Mouse (Mus musculus) liver, embryonic 14 days (tissue): ENCODE measurements around the gene Vpreb1. TPM values are rescaled to one million over a fixed set of nuclear protein-coding genes. Genes with fewer than 3 reads are reported as not detected.

Source experiments
- polyA plus RNA-seq: library from polyadenylated mRNA; depleted of rRNA; stranded (reverse); fragments of >200 nt; gene quantifications from 2 replicates; pipeline ENCODE4 v1.2.3, GENCODE M21; 2012; rRNA removed

Vpreb1 gene
- 1.2 and 1.3 TPM in 2 replicates for polyA plus RNA-seq

GRCm38 (mm10) chr16:16870617-16871331 lies at the start of gene Vpreb1, which contains the start of gene Top3b:
Gene Vpreb1, minus strand, starts transcription at chr16:16870843.
Gene Top3b, plus strand, starts transcription at chr16:16870736.

DNA sequence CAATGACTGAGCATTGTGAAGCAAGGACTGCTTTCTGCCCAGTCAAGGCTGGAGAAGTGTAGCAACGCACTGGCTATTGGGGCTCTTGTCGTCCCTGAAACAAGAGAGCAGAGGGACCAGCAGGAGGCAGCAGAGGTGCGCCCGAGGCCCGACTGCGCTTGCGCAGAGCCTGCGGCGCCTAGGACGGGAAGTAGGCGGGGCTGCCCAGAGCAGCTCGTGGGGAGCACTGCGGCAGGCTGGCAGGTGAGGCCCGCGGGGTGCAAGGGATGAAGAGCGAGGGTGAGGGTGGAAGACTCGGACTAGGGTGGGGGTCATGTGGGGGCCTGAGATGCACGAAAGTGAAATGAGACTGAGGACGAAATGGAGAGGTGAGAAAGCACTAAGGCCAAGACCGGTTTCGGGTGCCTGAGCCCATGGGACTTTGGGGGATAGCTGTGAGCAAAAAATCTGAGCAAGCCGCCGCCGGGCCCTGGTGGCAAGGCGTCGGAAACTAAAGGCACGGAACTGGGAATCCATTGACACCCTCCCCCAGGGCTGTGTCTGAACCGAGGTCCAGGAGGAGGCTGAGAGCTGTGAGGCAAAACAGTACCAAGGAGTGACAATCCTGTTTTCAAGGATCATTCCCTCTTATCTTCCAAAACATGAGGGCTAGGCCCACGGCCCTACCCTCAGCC lies 25.9 kb upstream of the Vpreb1 start, which contains the start of gene Ppm1f:
Gene Ppm1f (plus strand): TSS at position 88 of the 674 bp plus-strand sequence.

DNA sequence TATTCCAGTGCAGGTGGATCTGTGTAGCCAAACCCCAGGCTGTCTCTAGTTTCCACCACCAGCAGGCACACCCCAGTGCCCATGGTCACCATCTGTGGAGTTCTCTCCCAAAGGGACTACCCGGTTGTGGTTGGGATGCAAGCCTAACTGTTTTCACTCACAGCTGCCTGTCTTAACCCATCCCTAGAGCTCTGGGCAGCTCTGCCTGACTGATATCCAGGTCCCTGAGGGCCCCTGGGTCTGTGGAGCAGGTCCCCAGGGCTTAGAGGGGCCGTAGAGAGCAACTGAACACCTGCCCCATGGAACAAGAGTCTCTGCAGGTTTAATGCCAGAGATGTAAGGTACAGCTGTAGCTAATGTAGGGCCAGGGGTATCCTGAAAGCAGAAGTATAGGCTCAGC lies 6.7 kb downstream of the Vpreb1 start, which contains the start of gene Igll1:
Gene Igll1 (minus strand): TSS at position 8 of the 400 bp plus-strand sequence.

DNA sequence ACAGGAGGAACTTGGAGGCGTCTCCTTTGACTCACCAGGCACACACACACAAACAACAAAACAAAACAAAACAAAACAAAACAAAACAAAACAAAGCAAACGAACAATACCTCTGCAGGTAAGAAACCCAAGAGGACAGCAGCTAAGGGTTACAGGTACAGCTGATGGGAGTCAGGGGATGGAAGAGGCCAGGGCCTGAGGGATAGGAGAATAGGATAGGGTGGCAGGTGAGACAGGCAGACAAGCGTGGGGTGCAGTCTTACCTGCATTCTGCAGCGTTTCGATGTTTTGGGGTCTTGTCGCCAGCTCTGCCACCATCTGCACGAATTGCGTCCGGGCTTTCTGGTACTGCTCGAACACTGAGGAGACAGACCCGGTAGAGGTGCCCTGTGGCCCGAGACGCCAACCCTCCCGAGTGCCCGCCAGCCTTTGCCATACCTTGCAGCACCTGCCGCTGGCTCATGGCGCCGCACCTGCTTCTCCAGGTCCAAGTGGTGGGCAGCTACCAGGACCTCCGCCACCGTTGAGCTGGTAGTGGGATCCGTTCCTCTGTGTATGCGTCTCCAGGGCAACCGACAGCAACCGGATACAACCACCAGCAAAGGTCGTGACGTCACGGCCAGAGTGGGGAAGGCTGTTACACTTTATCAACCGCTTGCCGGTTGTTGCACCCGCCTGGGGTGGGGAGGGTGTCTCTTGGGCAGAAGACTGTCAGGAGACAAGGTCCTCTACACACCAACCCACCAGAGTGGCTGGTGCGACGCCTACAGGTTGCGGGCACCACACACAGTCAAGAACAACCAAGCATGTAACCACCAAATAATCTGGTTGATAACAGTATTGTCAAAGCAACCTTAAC lies 41.7 kb downstream of the Vpreb1 start, which contains the start of gene Spag6l:
Gene Spag6l (minus strand): TSS at position 700 of the 859 bp plus-strand sequence.

Other genes starting within 250 kb of the Vpreb1 start
- gene Olfr19, start 194.4 kb downstream of the Vpreb1 start, polyA plus RNA-seq, result not detected in 2 replicates
- gene Spag6l, start 41.4 kb downstream of the Vpreb1 start, polyA plus RNA-seq, result 0.02 and 0.03 TPM in 2 replicates
- 1.1 and 1.6 TPM in 2 replicates for gene Igll1, start 6.9 kb downstream of the Vpreb1 start, polyA plus RNA-seq
- 24.8 and 28.3 TPM in 2 replicates for gene Top3b, start 107 bp downstream of the Vpreb1 start, polyA plus RNA-seq
- gene Ppm1f, start 25.6 kb upstream of the Vpreb1 start, polyA plus RNA-seq, result 4.8 and 5.5 TPM in 2 replicates
- 54.9 and 64.9 TPM in 2 replicates for gene Mapk1, start 112.5 kb upstream of the Vpreb1 start, polyA plus RNA-seq
- 0.32 and 0.42 TPM in 2 replicates for gene Ypel1, start 198.9 kb upstream of the Vpreb1 start, polyA plus RNA-seq
- 32.2 and 35.2 TPM in 2 replicates for gene Ppil2, start 240.4 kb upstream of the Vpreb1 start, polyA plus RNA-seq